Mouse (Mus musculus): ENCODE measurements around the gene Ppp2r5c. TPM values are rescaled to one million over a fixed set of nuclear protein-coding genes. Genes with fewer than 3 reads are reported as not detected.
A peak's percentile ranks its signal among the peaks of the same experiment; 100 is the strongest.

Gene Ppp2r5c
- total RNA-seq, 1 experiment from 2014 or later, result 389 TPM

DNA sequence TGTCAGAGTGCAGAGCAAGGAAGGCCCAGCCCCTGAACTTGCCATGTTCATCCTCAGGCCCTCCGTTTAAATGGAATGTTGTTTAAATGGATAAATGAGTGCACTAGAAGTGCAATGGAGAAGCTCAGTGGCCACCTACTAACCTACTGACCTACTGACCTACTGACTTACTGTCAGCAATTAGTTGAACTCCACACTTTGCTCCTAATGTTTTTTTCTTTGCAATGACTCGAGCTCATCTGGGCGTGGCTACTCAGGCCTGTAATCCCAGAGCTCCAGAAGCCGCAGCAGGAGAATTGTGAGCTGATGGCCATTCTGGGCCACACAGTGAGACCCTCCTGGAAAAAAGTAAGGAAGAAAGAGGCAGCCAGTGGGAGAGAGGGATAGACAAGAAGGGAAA, 129.0 kb downstream of the Ppp2r5c start:
- ATAC-seq (replicated peaks; ENCODE audit: insufficient number of reproducible peaks, low FRiP score, low TSS enrichment, poor library complexity, severe bottlenecking), result no peak

DNA sequence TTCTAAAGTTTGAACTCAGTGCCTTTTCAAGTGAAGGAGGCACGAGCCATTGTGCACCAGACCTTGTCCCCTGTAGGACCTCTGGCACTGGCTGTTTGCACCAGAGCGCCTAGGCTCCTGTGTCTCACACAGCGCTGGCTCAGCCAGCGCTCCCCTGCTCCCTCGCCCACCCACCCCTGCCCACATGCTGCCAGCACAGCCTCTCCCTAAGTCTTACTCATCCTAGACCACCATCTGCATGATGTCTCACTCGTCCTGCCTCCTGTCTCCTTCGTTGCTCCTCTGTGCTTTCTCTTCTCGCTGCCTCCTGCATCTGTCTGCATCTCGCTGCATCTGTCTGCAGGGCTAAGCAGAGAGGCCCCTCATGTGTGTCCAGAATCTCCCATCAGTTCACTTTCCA, 131.4 kb downstream of the Ppp2r5c start:
- no peak for ATAC-seq (replicated peaks; ENCODE audit: insufficient number of reproducible peaks, low FRiP score, low TSS enrichment, poor library complexity, severe bottlenecking)

DNA sequence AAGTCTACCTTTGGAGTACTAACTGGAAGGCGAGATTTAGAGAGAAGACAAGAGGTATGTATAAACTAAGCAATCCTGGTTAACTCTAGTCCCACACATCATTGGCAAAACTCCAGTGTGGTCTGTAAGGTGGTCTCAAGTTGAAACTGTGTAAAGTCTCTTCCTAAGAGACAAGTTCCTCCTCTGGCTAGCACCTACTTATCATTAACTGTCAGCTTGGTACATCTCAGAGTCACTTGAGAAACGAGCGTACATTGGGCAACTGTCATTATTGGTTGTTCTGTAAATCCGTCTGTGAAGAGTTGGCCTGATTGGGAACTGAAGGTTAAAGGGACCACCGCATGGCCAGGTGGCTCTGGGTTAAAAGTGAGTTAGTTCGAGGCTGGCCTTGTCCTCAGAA, 141.7 kb downstream of the Ppp2r5c start:
- ATAC-seq (replicated peaks; ENCODE audit: insufficient number of reproducible peaks, low FRiP score, low TSS enrichment, poor library complexity, severe bottlenecking), result no peak

DNA sequence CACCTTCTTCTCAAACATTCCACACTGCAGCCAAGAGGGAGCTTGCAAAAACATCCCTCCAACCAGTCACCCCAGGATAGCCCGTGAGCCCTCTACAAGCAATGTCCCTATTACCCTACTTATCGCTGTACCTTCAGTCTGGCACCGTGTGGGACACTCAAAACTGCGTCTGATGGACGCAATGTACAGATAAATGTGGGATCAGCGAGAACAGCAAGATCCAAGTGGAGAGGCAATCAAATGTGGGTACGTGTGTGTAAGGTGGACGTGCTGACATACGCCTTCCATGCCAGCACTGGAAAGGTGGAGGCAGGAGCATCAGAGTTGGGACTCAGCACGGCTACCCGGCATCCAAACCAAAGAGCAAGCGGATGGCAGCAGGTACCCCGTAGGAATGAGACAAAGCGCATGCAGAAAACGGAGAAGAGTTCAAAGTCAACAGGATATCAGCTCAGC, 143.9 kb downstream of the Ppp2r5c start:
- peak; percentile 7 for ATAC-seq (replicated peaks; ENCODE audit: insufficient number of reproducible peaks, low FRiP score, low TSS enrichment, poor library complexity, severe bottlenecking)

DNA sequence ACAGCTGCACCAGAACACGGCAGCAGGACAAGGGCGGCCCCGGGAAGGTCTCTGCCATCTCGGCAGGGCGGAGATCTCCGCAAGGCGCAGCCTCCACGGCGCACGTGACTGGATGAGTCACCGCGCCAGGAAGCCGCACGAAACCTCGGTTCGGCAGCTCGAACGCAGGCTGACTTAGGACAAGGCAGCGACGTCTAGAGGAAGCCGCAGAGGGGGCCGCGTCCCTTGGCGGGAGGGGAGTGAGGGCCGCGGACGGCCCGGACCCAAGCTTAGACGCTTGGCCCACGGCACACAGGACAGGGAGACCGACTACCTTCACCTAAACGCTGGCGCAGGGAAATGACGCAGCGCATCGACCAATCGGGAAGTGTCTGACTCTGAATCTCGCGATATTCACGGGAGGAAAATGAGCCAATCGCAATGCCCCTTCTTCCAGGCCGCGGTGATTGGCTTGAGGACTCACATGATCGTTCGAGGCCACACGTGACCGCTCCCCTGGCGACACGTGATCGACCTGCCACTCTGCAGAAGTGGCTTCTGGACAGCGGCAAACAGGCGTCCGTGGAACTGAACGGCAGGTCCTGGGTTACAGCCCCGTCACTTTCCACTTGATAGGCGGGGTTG, 144.5 kb downstream of the Ppp2r5c start:
- ATAC-seq (replicated peaks; ENCODE audit: insufficient number of reproducible peaks, low FRiP score, low TSS enrichment, poor library complexity, severe bottlenecking), result peak; percentile 93

DNA sequence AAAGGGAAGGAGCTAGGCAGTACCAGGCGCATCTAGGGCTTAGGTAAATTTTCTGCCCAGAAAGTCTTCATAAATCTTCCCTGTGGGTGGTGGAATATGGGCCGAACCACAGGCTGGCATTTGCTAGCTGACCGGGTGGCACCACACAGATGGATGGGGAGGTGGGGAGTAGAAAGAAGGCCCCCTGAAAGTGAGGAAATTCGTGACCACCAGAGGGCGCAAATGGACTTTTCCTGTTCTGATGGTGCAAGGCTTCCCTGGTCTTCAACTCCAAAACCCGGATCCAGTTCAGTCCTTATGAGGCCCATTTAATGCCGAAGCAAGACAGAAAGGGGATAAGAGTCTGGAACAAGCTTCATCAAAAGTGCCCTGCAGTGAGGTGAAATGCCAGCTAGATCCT, 151.6 kb downstream of the Ppp2r5c start:
- ATAC-seq (replicated peaks; ENCODE audit: insufficient number of reproducible peaks, low FRiP score, low TSS enrichment, poor library complexity, severe bottlenecking), result peak; percentile 18; the same call in 1 of the 2 replicates

DNA sequence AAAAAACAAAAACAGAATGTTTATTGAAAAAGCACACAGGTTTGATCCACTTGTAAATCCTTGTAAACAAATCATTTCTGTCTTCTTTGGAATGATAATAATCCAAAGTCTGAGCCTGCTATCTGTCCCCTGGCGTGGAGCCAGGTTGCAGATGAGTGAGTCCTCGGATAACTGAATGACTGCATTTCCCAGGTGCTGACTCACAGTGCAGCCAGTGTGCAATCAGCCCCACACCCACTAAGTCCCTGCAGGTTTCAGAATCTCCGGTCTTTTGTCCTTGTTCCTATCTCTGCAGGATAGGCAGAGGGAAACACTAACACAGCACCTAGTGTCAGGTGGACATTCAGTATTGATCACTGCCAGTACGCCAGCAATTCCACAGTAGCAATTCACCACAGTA, 152.9 kb downstream of the Ppp2r5c start:
- ATAC-seq (replicated peaks; ENCODE audit: insufficient number of reproducible peaks, low FRiP score, low TSS enrichment, poor library complexity, severe bottlenecking), result no peak

DNA sequence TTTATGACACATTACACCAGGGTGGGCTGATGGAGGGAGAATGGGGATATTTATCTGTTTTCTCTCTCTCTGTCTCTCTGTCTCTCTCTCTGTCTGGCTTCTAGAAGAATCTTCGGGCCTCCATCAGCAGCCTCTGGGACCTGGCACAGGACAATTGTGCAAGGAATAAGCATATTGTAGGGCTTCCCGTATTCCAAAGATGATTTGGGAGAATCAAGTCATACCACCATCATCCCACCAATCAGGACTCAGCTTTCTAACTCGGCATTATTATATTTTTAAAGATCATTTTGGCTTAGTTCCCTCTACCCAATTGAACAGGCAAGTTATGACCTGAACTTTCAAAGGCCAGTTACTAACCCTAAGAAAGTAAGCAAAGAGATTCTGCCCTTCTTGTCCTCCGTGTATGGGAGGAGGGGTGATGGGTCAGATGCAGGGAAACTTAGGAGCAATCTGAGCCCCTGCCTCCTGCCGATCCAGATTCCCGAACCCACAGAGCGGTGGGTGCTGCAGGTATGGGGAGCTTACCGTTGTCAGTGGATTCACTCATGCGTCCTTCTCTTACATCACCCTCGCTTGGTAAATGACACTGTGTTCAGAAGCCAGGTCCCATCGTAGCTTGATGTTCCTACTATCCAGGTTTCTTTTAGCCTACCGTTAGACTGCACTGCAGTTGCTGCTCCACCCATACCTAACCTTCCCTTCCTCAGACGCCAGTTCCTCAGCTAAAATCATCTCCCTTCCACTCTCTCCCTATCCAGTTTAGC, 153.5 kb downstream of the Ppp2r5c start:
- no peak for ATAC-seq (replicated peaks; ENCODE audit: insufficient number of reproducible peaks, low FRiP score, low TSS enrichment, poor library complexity, severe bottlenecking)

DNA sequence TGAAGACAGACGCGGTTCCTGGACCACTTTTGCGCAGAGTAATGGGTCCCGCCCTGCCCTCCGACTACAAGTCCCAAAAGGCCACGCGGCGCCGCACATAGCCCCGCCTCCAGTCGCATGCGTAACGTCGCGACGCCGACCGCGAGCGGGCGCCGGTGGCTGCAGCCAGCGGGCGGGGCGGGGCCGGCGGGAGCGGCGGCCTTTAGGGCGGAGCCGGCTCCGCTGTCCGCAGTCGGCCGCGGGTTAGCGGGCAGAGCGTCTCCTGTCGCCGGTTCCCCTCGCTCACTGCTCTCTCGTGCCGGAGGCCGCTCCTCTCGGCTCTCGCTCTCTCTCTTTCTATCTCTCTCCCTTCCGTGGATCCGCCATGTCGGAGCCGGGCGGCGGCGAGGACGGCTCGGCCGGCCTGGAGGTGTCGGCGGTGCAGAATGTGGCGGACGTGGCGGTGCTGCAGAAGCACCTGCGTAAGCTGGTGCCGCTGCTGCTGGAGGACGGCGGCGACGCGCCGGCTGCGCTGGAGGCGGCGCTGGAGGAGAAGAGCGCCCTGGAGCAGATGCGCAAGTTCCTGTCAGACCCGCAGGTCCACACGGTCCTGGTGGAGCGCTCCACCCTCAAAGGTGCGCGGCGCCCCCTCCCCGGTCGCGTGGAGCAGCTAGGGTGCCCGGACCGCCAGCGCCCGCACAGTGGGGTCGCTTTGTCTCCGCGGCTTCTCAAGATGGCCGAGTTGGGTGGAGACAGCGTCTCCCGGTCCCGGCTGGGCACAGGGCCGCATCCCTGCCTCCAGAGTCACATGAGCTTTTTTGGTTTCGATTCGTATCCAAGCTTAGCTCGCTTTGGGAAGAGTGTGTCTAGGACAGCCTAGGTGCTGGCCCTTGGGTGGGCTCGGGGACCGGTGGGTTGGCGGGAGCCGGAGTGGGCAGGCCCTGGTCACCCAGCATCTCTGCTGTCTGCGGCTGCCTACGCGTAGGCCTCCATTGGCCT, 154.6 kb downstream of the Ppp2r5c start, which contains the start of gene Dync1h1:
Dync1h1 (plus strand) TSS at position 212 of the 978 bp plus-strand sequence.
- ATAC-seq (replicated peaks; ENCODE audit: insufficient number of reproducible peaks, low FRiP score, low TSS enrichment, poor library complexity, severe bottlenecking), result peak; percentile 84

DNA sequence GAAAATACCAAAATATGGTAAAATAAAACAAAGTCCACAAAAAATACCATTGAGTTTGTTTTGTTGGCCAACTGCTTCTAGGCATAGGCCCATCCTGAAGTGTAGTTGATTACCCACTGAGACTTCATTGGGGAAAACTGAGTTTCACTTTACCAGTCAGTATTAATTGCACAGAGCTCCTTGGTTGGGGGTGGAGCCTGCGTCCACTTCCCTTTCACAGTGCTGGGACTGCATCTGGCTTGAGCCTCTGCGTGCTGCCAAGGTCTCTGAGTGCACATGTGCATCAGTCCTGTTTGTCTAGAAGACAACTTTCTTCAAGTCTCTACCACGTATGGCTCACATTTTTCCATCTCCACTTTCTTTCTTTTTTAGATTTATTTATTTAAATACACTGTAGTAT, 159.2 kb downstream of the Ppp2r5c start:
- ATAC-seq (replicated peaks; ENCODE audit: insufficient number of reproducible peaks, low FRiP score, low TSS enrichment, poor library complexity, severe bottlenecking), result peak; percentile 69

DNA sequence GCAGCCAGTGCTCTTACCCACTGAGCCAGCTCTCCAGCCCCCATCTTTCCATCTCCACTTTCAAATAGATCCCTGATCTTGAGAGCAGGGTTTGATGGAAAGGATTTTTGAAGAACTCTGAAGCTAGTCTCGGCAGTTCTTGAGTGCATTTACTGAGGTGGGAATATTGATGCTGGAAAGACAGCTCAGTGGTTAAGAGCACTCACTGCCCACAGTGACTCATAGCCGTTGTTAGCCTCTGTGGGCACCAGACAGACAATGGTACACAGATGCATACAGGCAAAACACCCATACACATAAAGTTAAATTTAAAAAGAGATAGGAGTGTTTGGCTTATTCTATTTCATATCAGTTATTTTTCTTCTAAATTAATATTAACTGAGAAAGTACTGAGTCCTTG, 159.8 kb downstream of the Ppp2r5c start:
- no peak for ATAC-seq (replicated peaks; ENCODE audit: insufficient number of reproducible peaks, low FRiP score, low TSS enrichment, poor library complexity, severe bottlenecking)

DNA sequence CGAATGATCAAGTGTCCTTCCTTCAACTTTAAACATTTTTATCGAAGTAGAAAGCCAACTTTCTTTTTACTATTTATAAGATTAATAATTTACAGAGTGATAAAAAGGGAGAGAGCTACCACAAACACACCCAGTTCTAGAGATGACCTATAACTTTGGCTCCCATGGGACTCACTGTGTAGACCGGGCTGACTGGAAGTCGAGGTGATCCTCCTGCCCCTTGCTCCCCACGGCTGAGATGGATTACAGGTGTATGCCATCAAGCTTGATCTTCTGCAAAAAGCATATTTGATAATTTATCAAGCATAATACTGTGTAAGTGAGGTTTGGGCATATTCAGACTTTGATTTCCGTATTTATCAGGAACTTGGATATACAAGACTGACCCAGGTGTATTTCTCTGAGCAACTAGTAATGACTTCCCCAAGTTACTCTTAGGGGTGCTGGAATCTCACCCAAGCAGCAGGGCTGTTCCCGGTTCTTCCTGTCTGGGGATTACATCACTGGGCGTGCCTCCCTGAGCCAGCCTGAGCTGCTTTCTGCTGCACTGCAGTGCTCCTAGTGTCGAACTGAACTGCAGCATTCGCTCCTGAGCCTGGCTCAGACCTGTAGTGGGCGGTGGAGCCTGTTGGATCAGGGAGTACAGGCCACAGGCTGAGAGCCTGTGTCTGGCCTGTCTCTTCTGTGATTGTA, 161.7 kb downstream of the Ppp2r5c start:
- peak; percentile 83 for ATAC-seq (replicated peaks; ENCODE audit: insufficient number of reproducible peaks, low FRiP score, low TSS enrichment, poor library complexity, severe bottlenecking)

DNA sequence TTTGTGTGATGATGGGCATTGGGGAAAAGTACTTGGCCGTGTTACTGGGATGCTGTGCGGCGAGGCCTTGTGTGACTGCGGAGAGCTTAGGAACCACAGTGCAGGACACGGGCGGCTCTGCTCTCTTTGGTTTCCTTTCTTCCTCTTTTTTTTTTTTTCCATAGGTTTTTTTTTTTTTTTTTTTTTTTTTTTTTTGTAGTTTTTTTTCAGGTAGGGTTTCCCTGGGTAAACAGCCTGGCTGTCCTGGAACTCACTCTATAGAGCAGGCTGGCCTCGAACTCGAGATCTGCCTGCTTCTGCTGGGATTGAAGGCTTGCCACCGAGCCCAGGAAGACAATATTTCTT, 162.2 kb downstream of the Ppp2r5c start:
- no peak for ATAC-seq (replicated peaks; ENCODE audit: insufficient number of reproducible peaks, low FRiP score, low TSS enrichment, poor library complexity, severe bottlenecking)

DNA sequence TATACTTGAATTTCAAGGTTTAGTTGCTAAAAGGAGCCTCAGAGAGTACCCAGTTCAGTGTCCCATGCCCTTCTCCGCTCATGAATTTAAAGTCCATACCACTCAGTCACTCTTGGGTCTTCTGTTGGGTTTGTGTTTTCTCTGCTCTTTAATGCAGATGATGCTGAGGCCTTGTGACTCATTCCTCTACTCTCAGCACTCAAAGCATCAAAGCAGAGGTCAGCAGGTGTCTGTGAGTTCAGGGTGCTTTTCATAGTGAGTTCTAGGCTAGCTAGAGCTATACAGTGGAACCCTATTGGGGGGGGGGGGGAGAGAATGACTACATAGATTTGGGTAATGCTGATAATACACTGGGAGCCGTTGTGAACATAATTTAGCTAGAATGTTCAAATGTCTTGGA, 163.8 kb downstream of the Ppp2r5c start:
- ATAC-seq (replicated peaks; ENCODE audit: insufficient number of reproducible peaks, low FRiP score, low TSS enrichment, poor library complexity, severe bottlenecking), result no peak

DNA sequence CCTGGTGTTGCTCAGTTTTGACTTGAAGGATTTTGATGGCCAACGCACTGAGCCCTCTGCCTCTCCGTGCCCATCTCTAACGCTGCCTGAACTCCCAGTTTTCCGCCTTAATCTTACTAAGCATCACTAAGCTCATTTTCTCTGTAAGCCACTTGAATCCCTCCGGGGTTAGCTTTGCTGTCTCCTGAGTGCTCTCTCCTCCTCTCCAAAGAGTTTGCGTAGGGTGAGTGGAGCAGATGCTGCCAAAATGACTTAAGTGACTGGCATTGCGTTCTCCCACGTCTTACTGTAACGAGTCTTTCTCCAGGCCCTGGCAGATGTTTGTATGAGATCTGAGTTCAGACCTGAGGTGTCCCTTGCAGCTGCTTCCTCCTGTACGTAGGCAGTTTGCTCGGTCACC, 183.1 kb downstream of the Ppp2r5c start:
- no peak for ATAC-seq (replicated peaks; ENCODE audit: insufficient number of reproducible peaks, low FRiP score, low TSS enrichment, poor library complexity, severe bottlenecking)

Measured in monocyte, adult 5-6 weeks (primary cell).